Comparison of ENCODE assay signal across 15 mouse cellular contexts in genomic region chrX:11345762-11346161, GRCm38 (mm10). TPM values are rescaled to one million over a fixed set of nuclear protein-coding genes. Genes with fewer than 3 reads are reported as not detected.
A peak's percentile ranks its signal among the peaks of the same experiment; 100 is the strongest.
DNase-seq lines count a peak whose midpoint lies in the region; TF ChIP-seq lines count a peak whose summit lies in the region.
"Had no signal": no experiment of that assay in that cellular context is flagged by ENCODE, and none has a peak within 500 bp of the region (broad histone marks: within the 10 kb centered on the region; RNA-seq: fewer than 3 reads in every experiment).

No protein-coding gene starts in this region.

- DNase-seq in layer of hippocampus, adult 2 months (ENCODE audit: low spot score in 2 of 2) = peak in 1 of 2 experiments; percentile 8
- DNase-seq in layer of hippocampus, adult 9-10 months (ENCODE audit: low spot score) = no peak
- DNase-seq in cerebellum, adult 9-10 months = peak; percentile 25
- DNase-seq in embryo, embryonic 11 days = peak; percentile 59
- DNase-seq in lung, postnatal 14 days = peak; percentile 8
- no peak for DNase-seq in urinary bladder, adult 18-20 months (ENCODE audit: low spot score in 2 of 2)
- DNase-seq in frontal cortex, postnatal 25 days (ENCODE audit: low spot score in 2 of 2) = no peak
- DNase-seq: kidney, adult 2 months; spleen, adult 18-20 months; thymus, postnatal 36 days had no signal

- peak overlapping the region; percentile 72 for H3K27ac ChIP-seq in layer of hippocampus, adult 2 months
- H3K27ac ChIP-seq: neural tube, embryonic 13.5 days had no signal

- no peak overlapping the region for H3K4me3 ChIP-seq in layer of hippocampus, adult 2 months
- H3K4me3 ChIP-seq: neural tube, embryonic 13.5 days had no signal

- no peak for TF ChIP-seq CTCF in layer of hippocampus, adult 2 months (conservative IDR thresholded peaks at IDR 0.05)

RNA-seq across cellular contexts. Expression of gene H2al1j, which starts 18.1 kb away (rescaled TPM):
- not detected for total RNA-seq in layer of hippocampus, adult 2 months (2021)
- total RNA-seq: common myeloid progenitor, adult 5-6 weeks; ES-E14; left cerebral cortex, postnatal 25 days; megakaryocyte progenitor cell, adult 5-6 weeks had no signal

RNA-seq across cellular contexts. Expression of gene H2al1i, which starts 21.3 kb away (rescaled TPM):
- total RNA-seq in layer of hippocampus, adult 2 months (2021) = not detected
- total RNA-seq: common myeloid progenitor, adult 5-6 weeks; ES-E14; left cerebral cortex, postnatal 25 days; megakaryocyte progenitor cell, adult 5-6 weeks had no signal

RNA-seq across cellular contexts. Expression of gene H2al1h, which starts 24.5 kb away (rescaled TPM):
- total RNA-seq in layer of hippocampus, adult 2 months (2021) = not detected
- total RNA-seq: common myeloid progenitor, adult 5-6 weeks; ES-E14; left cerebral cortex, postnatal 25 days; megakaryocyte progenitor cell, adult 5-6 weeks had no signal

RNA-seq across cellular contexts. Expression of gene H2al1g, which starts 27.7 kb away (rescaled TPM):
- not detected for total RNA-seq in layer of hippocampus, adult 2 months (2021)
- total RNA-seq: common myeloid progenitor, adult 5-6 weeks; ES-E14; left cerebral cortex, postnatal 25 days; megakaryocyte progenitor cell, adult 5-6 weeks had no signal

RNA-seq across cellular contexts. Expression of gene H2al1f, which starts 30.8 kb away (rescaled TPM):
- not detected for total RNA-seq in layer of hippocampus, adult 2 months (2021)
- total RNA-seq: common myeloid progenitor, adult 5-6 weeks; ES-E14; left cerebral cortex, postnatal 25 days; megakaryocyte progenitor cell, adult 5-6 weeks had no signal

Comparison
In these comparisons a context has a peak if more than half of its experiments do, and no peak if none do; other contexts are left out.
1. DNase-seq: peak in cerebellum, adult 9-10 months (single experiment), embryo, embryonic 11 days (single experiment) and lung, postnatal 14 days (single experiment); none in layer of hippocampus, adult 9-10 months (single experiment), urinary bladder, adult 18-20 months (0 of 2) and frontal cortex, postnatal 25 days (0 of 2).